Mouse (Mus musculus): Measurements from ENCODE around the gene Gdf10. TPM values are rescaled to one million over a fixed set of nuclear protein-coding genes. Genes with fewer than 3 reads are reported as not detected.

Gdf10 gene
- polyA plus RNA-seq, 1 experiment, result not detected

GRCm38 (mm10) chr14:33958186-33958585 is 34.8 kb downstream of the Gdf10 start:
- no peaks in the 10 kb centered on the region for H3K36me3 ChIP-seq (ENCODE audit: control insufficient read depth, insufficient read depth)
- H3K4me2 ChIP-seq (ENCODE audit: low read depth), result no peak overlapping the region
- no peaks in the 10 kb centered on the region for H3K79me2 ChIP-seq (ENCODE audit: control insufficient read depth, insufficient read depth)
- H3K4me3 ChIP-seq, result no peak overlapping the region
- H3K27me3 ChIP-seq (ENCODE audit: control insufficient read depth, insufficient read depth, insufficient read length), result peaks cover 11% of the 10 kb centered on the region
- TF ChIP-seq E2F4 (IDR thresholded peaks at IDR 0.05; ENCODE audit: insufficient read depth) (no peak), TCF3 (IDR thresholded peaks at IDR 0.05; ENCODE audit: insufficient read length, low read depth) (no peak), REST (IDR thresholded peaks at IDR 0.05; ENCODE audit: insufficient read depth, insufficient read length) (no peak), POLR2AphosphoS2 (IDR thresholded peaks at IDR 0.05; ENCODE audit: insufficient read length, low read depth) (no peak), POLR2A (IDR thresholded peaks at IDR 0.05; ENCODE audit: insufficient read length, low read depth) (no peak), MYOD1 (IDR thresholded peaks at IDR 0.05; ENCODE audit: control insufficient read depth in 1 of 3, insufficient read length in 2 of 3, low read depth in 2 of 3) (no peak), SRF (IDR thresholded peaks at IDR 0.05; ENCODE audit: control insufficient read depth, insufficient read length, low read depth) (no peak), MAX (IDR thresholded peaks at IDR 0.05; ENCODE audit: low read depth) (no peak), TCF12 (IDR thresholded peaks at IDR 0.05; ENCODE audit: insufficient read depth, poor library complexity, severe bottlenecking) (no peak), USF1 (IDR thresholded peaks at IDR 0.05; ENCODE audit: low read depth) (no peak), CEBPB (IDR thresholded peaks at IDR 0.05; ENCODE audit: insufficient read depth, poor library complexity, severe bottlenecking) (no peak), MYOG (IDR thresholded peaks at IDR 0.05; ENCODE audit: control insufficient read depth in 1 of 3, insufficient read depth in 1 of 3, insufficient read length in 2 of 3, low read depth in 2 of 3) (no peak)
- H3ac ChIP-seq (ENCODE audit: control insufficient read depth, insufficient read length), result no peak overlapping the region

- TF ChIP-seq MYOG (IDR thresholded peaks at IDR 0.05; ENCODE audit: control insufficient read depth in 1 of 3, insufficient read depth in 1 of 3, insufficient read length in 2 of 3, low read depth in 2 of 3) (no peak), CEBPB (IDR thresholded peaks at IDR 0.05; ENCODE audit: insufficient read depth, poor library complexity, severe bottlenecking) (no peak), E2F4 (IDR thresholded peaks at IDR 0.05; ENCODE audit: insufficient read depth) (no peak), TCF12 (IDR thresholded peaks at IDR 0.05; ENCODE audit: insufficient read depth, poor library complexity, severe bottlenecking) (no peak), SRF (IDR thresholded peaks at IDR 0.05; ENCODE audit: control insufficient read depth, insufficient read length, low read depth) (no peak), MAX (IDR thresholded peaks at IDR 0.05; ENCODE audit: low read depth) (no peak), REST (IDR thresholded peaks at IDR 0.05; ENCODE audit: insufficient read depth, insufficient read length) (no peak), MYOD1 (IDR thresholded peaks at IDR 0.05; ENCODE audit: control insufficient read depth in 1 of 3, insufficient read length in 2 of 3, low read depth in 2 of 3) (no peak), POLR2AphosphoS2 (IDR thresholded peaks at IDR 0.05; ENCODE audit: insufficient read length, low read depth) (no peak), USF1 (IDR thresholded peaks at IDR 0.05; ENCODE audit: low read depth) (no peak), POLR2A (IDR thresholded peaks at IDR 0.05; ENCODE audit: insufficient read length, low read depth) (no peak), TCF3 (IDR thresholded peaks at IDR 0.05; ENCODE audit: insufficient read length, low read depth) (no peak)
Measured at GRCm38 (mm10) chr14:33958841-33959240, 35.5 kb downstream of the Gdf10 start.

GRCm38 (mm10) chr14:33959341-33959740 is 36.0 kb downstream of the Gdf10 start:
- Histone ChIP-seq H3K36me3 (ENCODE audit: control insufficient read depth, insufficient read depth) (no peaks in the 10 kb centered on the region), H3K27me3 (ENCODE audit: control insufficient read depth, insufficient read depth, insufficient read length) (peaks cover 11% of the 10 kb centered on the region), H3K79me2 (ENCODE audit: control insufficient read depth, insufficient read depth) (no peaks in the 10 kb centered on the region), H3K4me3 (no peak overlapping the region), H3ac (ENCODE audit: control insufficient read depth, insufficient read length) (no peak overlapping the region), H3K4me2 (ENCODE audit: low read depth) (no peak overlapping the region)
- TF ChIP-seq POLR2AphosphoS2 (IDR thresholded peaks at IDR 0.05; ENCODE audit: insufficient read length, low read depth), result no peak
- no peak for TF ChIP-seq MYOD1 (IDR thresholded peaks at IDR 0.05; ENCODE audit: control insufficient read depth in 1 of 3, insufficient read length in 2 of 3, low read depth in 2 of 3)
- no peak for TF ChIP-seq MAX (IDR thresholded peaks at IDR 0.05; ENCODE audit: low read depth)
- no peak for TF ChIP-seq SRF (IDR thresholded peaks at IDR 0.05; ENCODE audit: control insufficient read depth, insufficient read length, low read depth)
- no peak for TF ChIP-seq MYOG (IDR thresholded peaks at IDR 0.05; ENCODE audit: control insufficient read depth in 1 of 3, insufficient read depth in 1 of 3, insufficient read length in 2 of 3, low read depth in 2 of 3)
- no peak for TF ChIP-seq USF1 (IDR thresholded peaks at IDR 0.05; ENCODE audit: low read depth)
- TF ChIP-seq E2F4 (IDR thresholded peaks at IDR 0.05; ENCODE audit: insufficient read depth), result no peak
- TF ChIP-seq REST (IDR thresholded peaks at IDR 0.05; ENCODE audit: insufficient read depth, insufficient read length), result no peak
- TF ChIP-seq TCF12 (IDR thresholded peaks at IDR 0.05; ENCODE audit: insufficient read depth, poor library complexity, severe bottlenecking), result no peak
- no peak for TF ChIP-seq POLR2A (IDR thresholded peaks at IDR 0.05; ENCODE audit: insufficient read length, low read depth)
- no peak for TF ChIP-seq CEBPB (IDR thresholded peaks at IDR 0.05; ENCODE audit: insufficient read depth, poor library complexity, severe bottlenecking)
- TF ChIP-seq TCF3 (IDR thresholded peaks at IDR 0.05; ENCODE audit: insufficient read length, low read depth), result no peak

More at GRCm38 (mm10) chr14:33958841-33959240, 35.5 kb downstream of the Gdf10 start:
- Histone ChIP-seq H3K4me3 (no peak overlapping the region), H3K4me2 (ENCODE audit: low read depth) (no peak overlapping the region), H3K79me2 (ENCODE audit: control insufficient read depth, insufficient read depth) (no peaks in the 10 kb centered on the region), H3ac (ENCODE audit: control insufficient read depth, insufficient read length) (no peak overlapping the region), H3K27me3 (ENCODE audit: control insufficient read depth, insufficient read depth, insufficient read length) (peaks cover 11% of the 10 kb centered on the region), H3K36me3 (ENCODE audit: control insufficient read depth, insufficient read depth) (no peaks in the 10 kb centered on the region)

GRCm38 (mm10) chr14:33965675-33966074 is 42.3 kb downstream of the Gdf10 start:
- Histone ChIP-seq H3K79me2 (ENCODE audit: control insufficient read depth, insufficient read depth) (no peaks in the 10 kb centered on the region), H3ac (ENCODE audit: control insufficient read depth, insufficient read length) (no peak overlapping the region), H3K36me3 (ENCODE audit: control insufficient read depth, insufficient read depth) (no peaks in the 10 kb centered on the region), H3K4me3 (no peak overlapping the region), H3K4me2 (ENCODE audit: low read depth) (no peak overlapping the region), H3K27me3 (ENCODE audit: control insufficient read depth, insufficient read depth, insufficient read length) (peaks cover 3% of the 10 kb centered on the region)
- no peak for TF ChIP-seq REST (IDR thresholded peaks at IDR 0.05; ENCODE audit: insufficient read depth, insufficient read length)

GRCm38 (mm10) chr14:33972679-33973078 is 49.3 kb downstream of the Gdf10 start:
- H3K36me3 ChIP-seq (ENCODE audit: control insufficient read depth, insufficient read depth), result no peaks in the 10 kb centered on the region
- H3K79me2 ChIP-seq (ENCODE audit: control insufficient read depth, insufficient read depth), result no peaks in the 10 kb centered on the region
- TF ChIP-seq TCF12 (IDR thresholded peaks at IDR 0.05; ENCODE audit: insufficient read depth, poor library complexity, severe bottlenecking) (no peak), MYOG (IDR thresholded peaks at IDR 0.05; ENCODE audit: control insufficient read depth in 1 of 3, insufficient read depth in 1 of 3, insufficient read length in 2 of 3, low read depth in 2 of 3) (no peak), SRF (IDR thresholded peaks at IDR 0.05; ENCODE audit: control insufficient read depth, insufficient read length, low read depth) (no peak), REST (IDR thresholded peaks at IDR 0.05; ENCODE audit: insufficient read depth, insufficient read length) (no peak), MAX (IDR thresholded peaks at IDR 0.05; ENCODE audit: low read depth) (no peak), USF1 (IDR thresholded peaks at IDR 0.05; ENCODE audit: low read depth) (no peak), MYOD1 (IDR thresholded peaks at IDR 0.05; ENCODE audit: control insufficient read depth in 1 of 3, insufficient read length in 2 of 3, low read depth in 2 of 3) (no peak), POLR2AphosphoS2 (IDR thresholded peaks at IDR 0.05; ENCODE audit: insufficient read length, low read depth) (no peak), TCF3 (IDR thresholded peaks at IDR 0.05; ENCODE audit: insufficient read length, low read depth) (no peak), POLR2A (IDR thresholded peaks at IDR 0.05; ENCODE audit: insufficient read length, low read depth) (no peak), E2F4 (IDR thresholded peaks at IDR 0.05; ENCODE audit: insufficient read depth) (no peak), CEBPB (IDR thresholded peaks at IDR 0.05; ENCODE audit: insufficient read depth, poor library complexity, severe bottlenecking) (no peak)
- H3K4me3 ChIP-seq, result no peak overlapping the region
- no peak overlapping the region for H3K4me2 ChIP-seq (ENCODE audit: low read depth)
- H3ac ChIP-seq (ENCODE audit: control insufficient read depth, insufficient read length), result no peak overlapping the region
- peaks cover 15% of the 10 kb centered on the region for H3K27me3 ChIP-seq (ENCODE audit: control insufficient read depth, insufficient read depth, insufficient read length)
